ENCODE assay signal across 25 mouse cellular contexts in the genomic region with DNA sequence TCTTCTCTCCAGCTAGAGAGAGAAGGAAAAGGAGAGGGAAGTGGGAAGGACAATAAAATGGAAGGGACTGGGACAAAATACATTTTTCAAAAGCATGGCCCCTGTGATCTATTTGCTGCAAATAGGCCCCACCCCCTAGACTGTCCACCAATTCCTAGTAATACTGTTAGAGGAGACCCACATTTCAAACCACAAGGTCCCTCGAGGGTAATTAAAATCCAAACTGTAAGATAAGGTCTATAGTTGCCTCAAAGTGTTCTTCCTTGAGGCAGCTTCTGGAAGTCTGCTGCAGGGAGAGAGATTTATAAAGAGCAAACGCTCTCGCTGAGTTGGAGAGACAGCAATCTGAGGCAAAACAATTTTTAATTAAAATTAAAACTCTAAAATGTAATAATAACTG.
"Had no signal": no experiment of that assay in that cellular context is flagged by ENCODE, and none has a peak within 500 bp of the region (broad histone marks: within the 10 kb centered on the region; RNA-seq: fewer than 3 reads in every experiment).

No protein-coding gene starts in this region.

- H3K4me3 ChIP-seq: heart, adult 2 months; heart, embryonic 10.5 days; heart, embryonic 12.5 days; hindbrain, embryonic 10.5 days; hindbrain, embryonic 12.5 days; intestine, embryonic 15.5 days; kidney, embryonic 15.5 days; limb, embryonic 13.5 days; limb, embryonic 15.5 days; liver, embryonic 12.5 days had no signal

- H3K27ac ChIP-seq: heart, adult 2 months; heart, embryonic 10.5 days; hindbrain, embryonic 10.5 days; hindbrain, embryonic 12.5 days; hindbrain, embryonic 14.5 days; intestine, embryonic 15.5 days; kidney, embryonic 15.5 days; limb, embryonic 13.5 days; limb, embryonic 15.5 days; liver, embryonic 12.5 days; liver, embryonic 14.5 days had no signal

- H3K4me1 ChIP-seq: hindbrain, embryonic 12.5 days; kidney, embryonic 15.5 days had no signal

- DNase-seq: gastrocnemius, postnatal 14 days; gastrocnemius, postnatal 36 days; heart, adult 11 months; heart, adult 2 months; heart, postnatal 10 days; heart, postnatal 4 days; kidney, adult 18-20 months; kidney, adult 9 months; kidney, postnatal 10 days; kidney, postnatal 25 days; kidney, postnatal 4 days; layer of hippocampus, adult 9-11 months; layer of hippocampus, postnatal 36 days; left cerebral cortex, postnatal 4 days had no signal
